Mouse (Mus musculus) adrenal gland (tissue): ENCODE data around the gene Asah2.
"Not testable (repeated sequence)": the region's sequence is repeated elsewhere in the genome, so short reads cannot be mapped to it uniquely, and the experiment has no call there.

Experiments used
- intact Hi-C: fragments of 180-260 bp; cut with DNase I; formaldehyde crosslinking; loops from one replicate; pipeline ENCODE4 v1.15.1; 2025

Gene Asah2

GRCm38 (mm10) chr19:32104217-32104616, 3.8 kb downstream of the Asah2 start:
- intact Hi-C loops: loop anchor here (5.0 kb wide), 1 partner anchor 132 kb away; no protein-coding TSS in a partner anchor

- intact Hi-C loops: loop anchor here (5.0 kb wide), 1 partner anchor 131 kb away; no protein-coding TSS in a partner anchor
Observed at GRCm38 (mm10) chr19:32102976-32103300, 5.1 kb downstream of the Asah2 start.

- intact Hi-C loops: loop anchor here (5.0 kb wide), 1 partner anchor 130 kb away; no protein-coding TSS in a partner anchor
Observed at GRCm38 (mm10) chr19:32102294-32102975, 5.6 kb downstream of the Asah2 start.

- intact Hi-C loops: loop anchor here (10.0 kb wide), 1 partner anchor 74 kb away; no protein-coding TSS in a partner anchor
Observed at GRCm38 (mm10) chr19:32098582-32098981, 9.4 kb downstream of the Asah2 start.

- intact Hi-C loops: loop anchor here (10.0 kb wide), 1 partner anchor 68 kb away; no protein-coding TSS in a partner anchor
Observed at GRCm38 (mm10) chr19:32092358-32092757, 15.7 kb downstream of the Asah2 start.

- intact Hi-C loops: loop anchor here (10.0 kb wide), 1 partner anchor 66 kb away; no protein-coding TSS in a partner anchor
Observed at GRCm38 (mm10) chr19:32090804-32091203, 17.2 kb downstream of the Asah2 start.

- intact Hi-C loops: no loop called here
Observed at GRCm38 (mm10) chr19:32088570-32088969, 19.4 kb downstream of the Asah2 start.

- intact Hi-C loops: no loop called here
Observed at GRCm38 (mm10) chr19:32087736-32088470, 20.1 kb downstream of the Asah2 start.

GRCm38 (mm10) chr19:32084813-32085212, 23.2 kb downstream of the Asah2 start:
- intact Hi-C loops: not testable (repeated sequence)

GRCm38 (mm10) chr19:32070340-32070739, 37.7 kb downstream of the Asah2 start:
- intact Hi-C loops: no loop called here

- intact Hi-C loops: no loop called here
Observed at GRCm38 (mm10) chr19:32069598-32069997, 38.4 kb downstream of the Asah2 start.

- intact Hi-C loops: no loop called here
Observed at GRCm38 (mm10) chr19:32067669-32068068, 40.3 kb downstream of the Asah2 start.

GRCm38 (mm10) chr19:32061294-32061693, 46.7 kb downstream of the Asah2 start:
- intact Hi-C loops: no loop called here

GRCm38 (mm10) chr19:32056252-32056651, 51.8 kb downstream of the Asah2 start:
- intact Hi-C loops: no loop called here

GRCm38 (mm10) chr19:32055725-32056124, 52.3 kb downstream of the Asah2 start:
- intact Hi-C loops: no loop called here

- intact Hi-C loops: no loop called here
Observed at GRCm38 (mm10) chr19:32051251-32051650, 56.8 kb downstream of the Asah2 start.

GRCm38 (mm10) chr19:32032881-32033280, 75.1 kb downstream of the Asah2 start:
- intact Hi-C loops: loop anchor here (5.0 kb wide), 1 partner anchor 61 kb away; no protein-coding TSS in a partner anchor

- intact Hi-C loops: loop anchor here (5.0 kb wide), 1 partner anchor 58 kb away; no protein-coding TSS in a partner anchor
Observed at GRCm38 (mm10) chr19:32030430-32030829, 77.6 kb downstream of the Asah2 start.

GRCm38 (mm10) chr19:32025443-32025842, 82.6 kb downstream of the Asah2 start:
- intact Hi-C loops: loop anchor here (10.0 kb wide), 1 partner anchor 69 kb away; no protein-coding TSS in a partner anchor

- intact Hi-C loops: loop anchor here (10.0 kb wide), 1 partner anchor 75 kb away; no protein-coding TSS in a partner anchor
Observed at GRCm38 (mm10) chr19:32019722-32020121, 88.3 kb downstream of the Asah2 start.

- intact Hi-C loops: no loop called here
Observed at GRCm38 (mm10) chr19:32018585-32018984, 89.4 kb downstream of the Asah2 start.

GRCm38 (mm10) chr19:32018053-32018452, 90.0 kb downstream of the Asah2 start:
- intact Hi-C loops: no loop called here
